Mouse (Mus musculus): ENCODE data around the gene Tmod3. TPM values are rescaled to one million over a fixed set of nuclear protein-coding genes. Genes with fewer than 3 reads are reported as not detected.

The Tmod3 gene
- polyA plus RNA-seq, 1 experiment from 2014 or later, result 106 TPM

DNA sequence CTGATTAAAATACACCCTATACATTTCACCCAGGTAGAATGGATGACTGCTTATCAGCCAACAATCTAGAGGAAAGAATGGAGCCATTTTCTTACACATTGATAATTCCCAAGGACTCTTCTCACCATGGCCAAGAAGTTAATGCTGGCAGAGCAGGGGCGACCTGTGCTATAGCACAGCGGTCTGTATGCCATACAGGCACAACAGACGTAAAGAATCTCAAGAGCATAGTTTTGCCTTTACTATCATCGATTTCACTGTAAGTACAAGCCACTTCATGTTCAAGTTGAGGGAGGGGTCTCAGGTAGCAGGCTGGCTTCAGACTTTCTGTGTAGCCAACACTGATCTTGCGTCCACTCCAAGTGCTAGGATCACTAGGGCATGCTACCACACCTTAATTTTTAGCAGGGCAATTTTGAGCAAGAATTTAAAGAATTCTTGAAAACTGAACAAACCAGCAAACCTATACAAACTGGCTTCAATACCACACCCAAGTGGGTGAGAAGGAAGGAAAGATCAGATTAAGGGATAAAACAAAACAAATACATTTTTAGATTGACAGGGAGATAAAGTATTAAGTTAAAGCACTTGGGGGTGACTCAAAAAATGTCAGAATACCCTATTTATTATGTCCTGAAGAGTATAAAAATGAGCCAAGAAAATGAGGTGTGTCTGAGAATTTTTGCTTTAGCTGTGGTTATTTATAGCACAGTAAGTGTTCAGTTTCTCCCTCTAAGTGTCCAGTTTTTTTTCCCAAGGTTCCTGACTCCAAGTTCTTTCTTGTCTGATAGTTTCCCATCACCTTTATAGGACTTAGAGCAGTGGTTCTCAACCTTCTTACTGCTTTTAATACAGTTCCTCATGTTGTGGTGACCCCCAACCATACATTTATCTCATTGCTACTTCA lies 11.8 kb upstream of the Tmod3 start:
- no peaks in the 10 kb centered on the region for H3K9me3 ChIP-seq (replicated peaks)
- no peaks in the 10 kb centered on the region for H3K27me3 ChIP-seq (ENCODE audit: low read depth, poor library complexity, severe bottlenecking)
- no peak overlapping the region for H3K4me3 ChIP-seq
- H3K27ac ChIP-seq, result no peak overlapping the region
- DNase-seq (ENCODE audit: low spot score), result no peak
- H3K4me1 ChIP-seq, result no peaks in the 10 kb centered on the region
- WGBS, result 91% methylated on average over 5 of the region's 5 CpGs
- H3K36me3 ChIP-seq, result peaks cover 8% of the 10 kb centered on the region

DNA sequence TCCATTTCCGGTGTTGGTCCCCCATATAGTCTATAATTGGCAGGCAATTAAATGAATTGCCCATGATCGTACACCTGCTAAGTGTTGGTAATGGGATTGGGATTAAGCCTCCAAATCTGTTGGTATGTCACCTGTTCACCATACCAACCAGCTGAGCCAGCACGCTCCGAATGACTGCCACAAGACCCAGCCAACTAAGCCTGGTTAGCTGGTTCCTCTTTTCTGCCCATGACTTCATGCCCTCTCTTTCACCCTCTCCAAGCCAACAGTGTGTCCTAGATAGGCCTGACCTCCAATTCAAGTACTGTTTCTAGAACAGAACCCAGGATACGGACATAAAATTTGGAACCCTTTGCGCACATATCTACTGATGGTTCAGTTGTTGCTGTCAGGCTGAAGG lies 8.9 kb upstream of the Tmod3 start:
- H3K27me3 ChIP-seq (ENCODE audit: low read depth, poor library complexity, severe bottlenecking), result no peaks in the 10 kb centered on the region
- WGBS, result 91% methylated on average over 6 of the region's 6 CpGs
- H3K36me3 ChIP-seq, result no peaks in the 10 kb centered on the region
- H3K4me1 ChIP-seq, result peaks cover 6% of the 10 kb centered on the region; the same call in 1 of the 2 replicates
- H3K9me3 ChIP-seq (replicated peaks), result no peaks in the 10 kb centered on the region
- no peak overlapping the region for H3K27ac ChIP-seq
- H3K4me3 ChIP-seq, result no peak overlapping the region
- DNase-seq (ENCODE audit: low spot score), result no peak

DNA sequence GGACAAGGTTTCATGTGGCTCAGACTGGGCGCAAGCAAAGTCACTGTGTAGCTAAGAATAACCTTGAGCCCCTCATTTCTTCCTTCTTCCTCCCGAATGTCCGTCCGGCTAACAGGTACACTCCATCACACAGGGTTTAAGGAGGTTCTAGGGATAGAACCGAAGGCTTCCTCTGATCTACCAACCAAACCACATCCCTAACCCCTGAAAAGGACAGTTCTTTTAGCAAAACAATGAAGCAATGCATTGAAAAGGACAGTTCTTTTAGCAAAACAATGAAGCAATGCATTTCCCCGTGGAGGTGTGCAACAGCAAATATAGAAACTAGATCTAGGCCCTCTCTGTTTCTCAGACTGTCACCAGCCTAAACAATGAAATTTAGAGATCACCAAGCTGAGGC lies 5.4 kb upstream of the Tmod3 start:
- H3K27ac ChIP-seq, result no peak overlapping the region
- H3K36me3 ChIP-seq, result no peaks in the 10 kb centered on the region
- H3K27me3 ChIP-seq (ENCODE audit: low read depth, poor library complexity, severe bottlenecking), result no peaks in the 10 kb centered on the region
- H3K4me1 ChIP-seq, result peaks cover 11% of the 10 kb centered on the region; the same call in 1 of the 2 replicates
- no peaks in the 10 kb centered on the region for H3K9me3 ChIP-seq (replicated peaks)
- H3K4me3 ChIP-seq, result no peak overlapping the region
- 88% methylated on average over 6 of the region's 6 CpGs for WGBS
- no peak for DNase-seq (ENCODE audit: low spot score)

GRCm38 (mm10) chr9:75563622-75564021 lies 4.2 kb upstream of the Tmod3 start:
- WGBS, result 66% methylated on average over 6 of the region's 6 CpGs
- H3K9me3 ChIP-seq (replicated peaks), result no peaks in the 10 kb centered on the region
- no peak for DNase-seq (ENCODE audit: low spot score)
- no peak overlapping the region; the same call in 1 of the 2 replicates for H3K27ac ChIP-seq
- H3K4me3 ChIP-seq, result no peak overlapping the region
- H3K27me3 ChIP-seq (ENCODE audit: low read depth, poor library complexity, severe bottlenecking), result no peaks in the 10 kb centered on the region
- no peaks in the 10 kb centered on the region for H3K36me3 ChIP-seq
- H3K4me1 ChIP-seq, result peaks cover 11% of the 10 kb centered on the region; the same call in 1 of the 2 replicates

DNA sequence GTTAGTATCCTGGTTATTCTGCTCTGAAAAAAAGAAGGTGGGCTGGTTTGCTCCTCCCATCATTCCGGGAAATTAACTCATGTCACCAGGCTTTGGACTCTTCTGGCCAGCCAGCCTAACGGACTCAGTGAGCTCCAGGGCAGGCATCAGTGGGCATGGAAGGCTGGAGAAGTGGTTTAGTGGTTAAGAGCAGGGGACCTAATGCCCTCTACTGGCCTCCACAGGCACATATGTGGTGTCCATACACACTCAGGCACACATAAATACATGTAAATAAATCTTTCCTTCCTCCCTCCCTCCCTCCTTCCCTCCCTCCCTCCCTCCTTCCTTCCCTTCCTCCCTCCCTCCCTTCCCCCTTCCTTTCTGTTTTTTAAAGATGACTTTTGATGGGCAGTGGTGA lies 3.7 kb upstream of the Tmod3 start:
- no peaks in the 10 kb centered on the region for H3K27me3 ChIP-seq (ENCODE audit: low read depth, poor library complexity, severe bottlenecking)
- H3K27ac ChIP-seq, result no peak overlapping the region; the same call in 1 of the 2 replicates
- peaks cover 14% of the 10 kb centered on the region for H3K4me1 ChIP-seq
- H3K36me3 ChIP-seq, result no peaks in the 10 kb centered on the region
- 48% methylated on average over 2 of the region's 2 CpGs for WGBS
- DNase-seq (ENCODE audit: low spot score), result no peak
- no peaks in the 10 kb centered on the region for H3K9me3 ChIP-seq (replicated peaks)
- no peak overlapping the region for H3K4me3 ChIP-seq

DNA sequence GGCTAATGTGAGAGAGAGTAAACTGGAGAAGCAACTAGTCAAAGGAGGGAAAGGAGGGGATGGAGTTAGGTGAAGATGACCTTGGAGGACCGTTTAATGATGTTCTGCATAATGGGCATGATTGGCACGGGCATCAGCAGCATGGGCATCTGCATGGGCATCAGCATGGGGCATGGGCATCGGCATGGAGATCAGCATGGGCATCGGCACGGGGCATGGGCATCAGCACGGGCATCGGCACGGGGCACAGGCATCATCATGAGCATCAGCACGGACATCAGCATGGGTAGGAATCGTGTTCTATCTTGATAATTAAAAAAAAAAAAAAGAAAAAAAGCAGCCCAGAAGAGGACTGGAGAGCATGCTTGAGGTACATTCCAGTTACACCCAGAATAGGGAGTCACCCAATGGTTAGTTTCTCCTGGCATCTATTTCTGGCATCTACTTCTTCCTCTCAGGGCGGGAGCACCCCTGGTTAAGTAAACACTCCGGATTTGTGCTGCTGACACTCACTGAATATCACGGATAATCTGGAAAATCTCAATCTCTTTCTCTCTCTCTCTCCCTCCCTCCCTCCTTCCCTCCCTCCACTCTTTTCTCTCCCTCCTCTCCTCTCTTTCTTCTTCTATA lies 1.7 kb upstream of the Tmod3 start:
- Histone ChIP-seq H3K4me1 (peaks cover 21% of the 10 kb centered on the region), H3K27ac (no peak overlapping the region), H3K9me3 (replicated peaks) (no peaks in the 10 kb centered on the region), H3K27me3 (ENCODE audit: low read depth, poor library complexity, severe bottlenecking) (no peaks in the 10 kb centered on the region), H3K36me3 (no peaks in the 10 kb centered on the region), H3K4me3 (no peak overlapping the region)
- WGBS, result 86% methylated on average over 13 of the region's 13 CpGs
- no peak for DNase-seq (ENCODE audit: low spot score)

DNA sequence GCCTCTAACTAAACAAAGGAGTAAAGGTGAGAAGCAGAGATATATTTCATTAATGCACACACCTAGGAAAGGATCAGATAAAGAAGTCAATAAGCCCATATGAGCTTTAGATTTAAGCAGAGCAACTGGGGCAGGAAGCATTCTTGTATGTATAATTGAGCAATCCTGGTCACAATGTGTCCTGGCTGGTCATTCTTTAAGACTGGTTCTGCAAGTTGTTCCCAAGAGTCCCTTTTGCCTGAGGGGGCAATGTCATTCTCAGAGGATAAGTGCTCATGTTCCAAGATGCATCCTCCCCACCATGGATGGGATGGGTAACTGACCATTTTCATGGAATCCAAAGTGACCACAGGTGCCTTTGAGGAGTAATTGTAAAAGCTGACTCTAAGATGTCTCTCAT lies 896 bp upstream of the Tmod3 start:
- Histone ChIP-seq H3K4me3 (no peak overlapping the region), H3K4me1 (peaks cover 21% of the 10 kb centered on the region), H3K27ac (no peak overlapping the region), H3K9me3 (replicated peaks) (no peaks in the 10 kb centered on the region), H3K36me3 (no peaks in the 10 kb centered on the region), H3K27me3 (ENCODE audit: low read depth, poor library complexity, severe bottlenecking) (no peaks in the 10 kb centered on the region)
- DNase-seq (ENCODE audit: low spot score), result no peak

DNA sequence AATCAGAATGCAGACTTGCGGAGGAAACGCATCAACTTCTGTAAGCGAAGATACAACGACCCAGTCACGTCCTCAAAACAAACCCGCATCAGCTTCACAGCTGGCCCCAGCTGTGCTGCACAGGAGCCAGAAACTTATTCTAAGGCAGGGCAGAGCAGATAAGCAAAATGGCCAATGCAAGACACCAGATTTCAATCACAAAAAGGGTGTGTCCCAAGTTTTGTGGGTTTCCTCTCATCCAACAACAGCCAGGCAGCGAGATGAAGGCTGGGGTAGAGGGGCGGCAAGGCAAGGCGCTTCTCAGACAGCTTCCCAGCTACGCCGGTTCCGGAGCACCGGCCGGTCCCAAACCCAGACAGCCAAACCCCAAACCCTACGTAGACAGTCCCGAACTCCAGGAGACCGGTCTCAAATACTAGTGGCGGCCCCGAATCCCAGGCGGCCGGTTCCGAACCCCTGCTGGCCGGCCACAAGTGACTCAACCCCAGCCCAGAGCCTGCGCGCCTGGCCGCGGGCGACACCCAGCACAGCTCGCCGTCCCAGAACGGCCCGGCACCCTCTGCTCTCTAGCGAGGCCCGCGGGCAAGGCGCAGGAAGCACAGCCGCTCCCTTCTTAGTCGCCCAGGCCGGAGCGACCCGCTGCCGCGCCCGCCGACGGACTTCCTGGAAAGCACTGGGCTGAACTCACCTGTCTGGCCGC lies 495 bp downstream of the Tmod3 start:
- no peak for DNase-seq (ENCODE audit: low spot score)
- H3K9me3 ChIP-seq (replicated peaks), result no peaks in the 10 kb centered on the region
- H3K27me3 ChIP-seq (ENCODE audit: low read depth, poor library complexity, severe bottlenecking), result no peaks in the 10 kb centered on the region
- WGBS, result under 1% methylated on average over 47 of the region's 47 CpGs
- H3K36me3 ChIP-seq, result no peaks in the 10 kb centered on the region
- peak overlapping the region; percentile 92 for H3K4me3 ChIP-seq
- peak overlapping the region; percentile 89 for H3K27ac ChIP-seq
- peaks cover 19% of the 10 kb centered on the region for H3K4me1 ChIP-seq

DNA sequence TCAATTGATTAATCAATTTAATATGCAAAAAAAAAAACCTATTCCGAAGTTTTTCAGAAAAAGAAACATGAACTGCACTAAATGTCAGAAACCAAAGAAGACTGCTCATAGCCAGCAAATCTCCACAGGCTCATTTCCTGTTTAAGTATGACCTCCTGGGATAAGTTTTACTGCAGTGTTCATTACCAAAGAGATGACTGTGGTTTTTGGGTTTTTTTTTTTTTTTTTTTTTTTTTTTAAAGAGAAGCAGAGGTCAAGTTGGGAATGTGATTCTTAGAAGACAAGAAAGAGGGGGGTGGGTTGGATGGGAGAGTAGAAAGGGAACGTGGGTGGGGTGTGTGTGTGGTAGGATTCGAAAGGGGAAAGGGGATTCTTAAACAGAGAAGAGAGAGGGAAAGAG lies 1.1 kb downstream of the Tmod3 start:
- H3K4me3 ChIP-seq, result peak overlapping the region; percentile 92
- no peaks in the 10 kb centered on the region for H3K27me3 ChIP-seq (ENCODE audit: low read depth, poor library complexity, severe bottlenecking)
- WGBS, result 28% methylated on average over 3 of the region's 3 CpGs
- no peaks in the 10 kb centered on the region for H3K36me3 ChIP-seq
- no peak for DNase-seq (ENCODE audit: low spot score)
- no peak overlapping the region for H3K27ac ChIP-seq
- peaks cover 20% of the 10 kb centered on the region for H3K4me1 ChIP-seq
- H3K9me3 ChIP-seq (replicated peaks), result no peaks in the 10 kb centered on the region

- Histone ChIP-seq H3K27me3 (ENCODE audit: low read depth, poor library complexity, severe bottlenecking) (no peaks in the 10 kb centered on the region), H3K36me3 (no peaks in the 10 kb centered on the region), H3K4me1 (peaks cover 29% of the 10 kb centered on the region), H3K4me3 (no peak overlapping the region), H3K27ac (no peak overlapping the region), H3K9me3 (replicated peaks) (no peaks in the 10 kb centered on the region)
- 86% methylated on average over 4 of the region's 4 CpGs for WGBS
- no peak for DNase-seq (ENCODE audit: low spot score)
Measured at GRCm38 (mm10) chr9:75553719-75554118, 5.7 kb downstream of the Tmod3 start.

DNA sequence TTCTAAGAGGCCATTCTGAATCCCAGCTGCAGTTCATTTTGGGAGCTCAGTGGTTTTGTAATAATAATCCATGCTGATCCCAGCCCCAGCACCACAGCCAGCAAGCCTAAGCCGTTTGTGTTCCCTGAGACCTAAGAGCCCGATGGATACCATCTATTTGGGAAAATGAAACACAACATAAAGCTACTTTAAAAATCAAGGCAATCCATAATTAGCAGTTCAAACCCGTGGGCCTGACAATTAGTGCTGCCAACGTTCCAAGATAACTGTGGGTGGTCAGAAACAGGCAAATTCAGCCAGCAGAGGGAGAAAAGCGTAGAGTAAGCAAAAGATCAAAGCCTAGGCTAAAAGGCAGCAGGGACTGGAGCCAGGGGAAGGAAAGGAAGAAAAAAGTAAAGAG lies 8.1 kb downstream of the Tmod3 start:
- Histone ChIP-seq H3K4me3 (no peak overlapping the region), H3K27me3 (ENCODE audit: low read depth, poor library complexity, severe bottlenecking) (no peaks in the 10 kb centered on the region), H3K4me1 (peaks cover 19% of the 10 kb centered on the region), H3K36me3 (no peaks in the 10 kb centered on the region), H3K9me3 (replicated peaks) (no peaks in the 10 kb centered on the region), H3K27ac (no peak overlapping the region)
- WGBS, result 43% methylated on average over 5 of the region's 5 CpGs
- DNase-seq (ENCODE audit: low spot score), result no peak

- Histone ChIP-seq H3K4me3 (no peak overlapping the region), H3K27ac (no peak overlapping the region; the same call in 1 of the 2 replicates), H3K27me3 (ENCODE audit: low read depth, poor library complexity, severe bottlenecking) (no peaks in the 10 kb centered on the region), H3K9me3 (replicated peaks) (no peaks in the 10 kb centered on the region), H3K4me1 (peaks cover 19% of the 10 kb centered on the region), H3K36me3 (0 out of 2 replicates have a peak, but pooled peaks cover 3% of the 10 kb centered on the region)
- 79% methylated on average over 8 of the region's 8 CpGs for WGBS
- DNase-seq (ENCODE audit: low spot score), result no peak
Measured at GRCm38 (mm10) chr9:75549010-75549409, 10.4 kb downstream of the Tmod3 start.
